Mouse (Mus musculus): ENCODE data around the gene Gm20605. TPM values are rescaled to one million over a fixed set of nuclear protein-coding genes. Genes with fewer than 3 reads are reported as not detected.

The Gm20605 gene
- polyA plus RNA-seq, 1 experiment from 2014 or later, result 10.1 TPM

Other genes with a start within 250 kb of the Gm20605 start
- 0.90 and 0.93 TPM in 2 replicates for gene Zan, start 152.1 kb upstream of the Gm20605 start, polyA plus RNA-seq (2014; fragmentation: Nextera tagmentation; extraction: Ambion mirVana)
- 58.8 and 65.1 TPM in 2 replicates for gene Pop7, start 126.7 kb upstream of the Gm20605 start, polyA plus RNA-seq (2014; fragmentation: Nextera tagmentation; extraction: Ambion mirVana)
- gene Gigyf1, start 110.6 kb upstream of the Gm20605 start, polyA plus RNA-seq (2014; fragmentation: Nextera tagmentation; extraction: Ambion mirVana), result 12.1 and 13.5 TPM in 2 replicates
- gene Epo, start 95.9 kb upstream of the Gm20605 start, polyA plus RNA-seq (2014; fragmentation: Nextera tagmentation; extraction: Ambion mirVana), result 0.71 and 0.80 TPM in 2 replicates
- 390 and 430 TPM in 2 replicates for gene Gnb2, start 95.7 kb upstream of the Gm20605 start, polyA plus RNA-seq (2014; fragmentation: Nextera tagmentation; extraction: Ambion mirVana)
- gene Actl6b, start 75.7 kb upstream of the Gm20605 start, polyA plus RNA-seq (2014; fragmentation: Nextera tagmentation; extraction: Ambion mirVana), result 3.5 and 6.7 TPM in 2 replicates
- 0.34 and 0.38 TPM in 2 replicates for gene Tfr2, start 59.3 kb upstream of the Gm20605 start, polyA plus RNA-seq (2014; fragmentation: Nextera tagmentation; extraction: Ambion mirVana)
- 29.0 and 29.4 TPM in 2 replicates for gene Mospd3, start 28.1 kb upstream of the Gm20605 start, polyA plus RNA-seq (2014; fragmentation: Nextera tagmentation; extraction: Ambion mirVana)
- gene Pcolce, start 15.4 kb upstream of the Gm20605 start, polyA plus RNA-seq (2014; fragmentation: Nextera tagmentation; extraction: Ambion mirVana), result 112 and 126 TPM in 2 replicates
- gene Fbxo24, start 173 bp upstream of the Gm20605 start, polyA plus RNA-seq (2014; fragmentation: Nextera tagmentation; extraction: Ambion mirVana), result 0.11 and 0.28 TPM in 2 replicates
- gene Lrch4, start 54 bp upstream of the Gm20605 start, polyA plus RNA-seq (2014; fragmentation: Nextera tagmentation; extraction: Ambion mirVana), result 31.2 and 35.3 TPM in 2 replicates
- 6.9 and 10.2 TPM in 2 replicates for gene Sap25, start 12.2 kb downstream of the Gm20605 start, polyA plus RNA-seq (2014; fragmentation: Nextera tagmentation; extraction: Ambion mirVana)
- 0.08 TPM in 1 of 2 replicates, not detected in the other for gene Irs3, start 16.5 kb downstream of the Gm20605 start, polyA plus RNA-seq (2014; fragmentation: Nextera tagmentation; extraction: Ambion mirVana)
- gene Agfg2, start 55.6 kb downstream of the Gm20605 start, polyA plus RNA-seq (2014; fragmentation: Nextera tagmentation; extraction: Ambion mirVana), result 16.0 and 16.4 TPM in 2 replicates
- 1.5 and 1.9 TPM in 2 replicates for gene Nyap1, start 112.4 kb downstream of the Gm20605 start, polyA plus RNA-seq (2014; fragmentation: Nextera tagmentation; extraction: Ambion mirVana)
- 121 and 125 TPM in 2 replicates for gene Tsc22d4, start 116.6 kb downstream of the Gm20605 start, polyA plus RNA-seq (2014; fragmentation: Nextera tagmentation; extraction: Ambion mirVana)
- 25.5 and 35.4 TPM in 2 replicates for gene Ppp1r35, start 149.7 kb downstream of the Gm20605 start, polyA plus RNA-seq (2014; fragmentation: Nextera tagmentation; extraction: Ambion mirVana)
- 12.1 and 15.4 TPM in 2 replicates for gene Mepce, start 158.5 kb downstream of the Gm20605 start, polyA plus RNA-seq (2014; fragmentation: Nextera tagmentation; extraction: Ambion mirVana)
- gene Zcwpw1, start 158.6 kb downstream of the Gm20605 start, polyA plus RNA-seq (2014; fragmentation: Nextera tagmentation; extraction: Ambion mirVana), result 14.4 and 17.9 TPM in 2 replicates
- gene Pilra, start 207.1 kb downstream of the Gm20605 start, polyA plus RNA-seq (2014; fragmentation: Nextera tagmentation; extraction: Ambion mirVana), result 2.5 and 3.0 TPM in 2 replicates
- gene Pilrb1, start 228.9 kb downstream of the Gm20605 start, polyA plus RNA-seq (2014; fragmentation: Nextera tagmentation; extraction: Ambion mirVana), result 0.66 and 1.4 TPM in 2 replicates
- 0.55 and 0.63 TPM in 2 replicates for gene Pilrb2, start 242.6 kb downstream of the Gm20605 start, polyA plus RNA-seq (2014; fragmentation: Nextera tagmentation; extraction: Ambion mirVana)